Mouse (Mus musculus) megakaryocyte progenitor cell, adult 5-6 weeks (primary cell): ENCODE results near the gene Pou3f3. TPM values are rescaled to one million over a fixed set of nuclear protein-coding genes. Genes with fewer than 3 reads are reported as not detected.

ENCODE experiments used
- ATAC-seq: replicated peaks from 2 replicates; pipeline ENCODE4 v1.8.0; 2016; ENCODE audit warnings: mild to moderate bottlenecking, moderate TSS enrichment, inconsistent platforms; ENCODE audit not compliant: poor library complexity
- total RNA-seq, 2 experiments: library from RNA; stranded (forward) in 1 of 2; stranded (reverse) in 1 of 2; fragments of 157-497, 149-512 nt in 1 of 2; fragments of 200-1000 nt in 1 of 2; gene quantifications; 2 replicates each; pipeline versions ENCODE4 v1.2.3 to v1.2.4; 2015 to 2017

The Pou3f3 gene
- total RNA-seq (2015) (not detected in 2 replicates), total RNA-seq (2017) (not detected in 2 replicates)

- ATAC-seq, result no peak
Observed at GRCm38 (mm10) chr1:42695578-42695915, at the start of gene Pou3f3. TSS of gene Pou3f3 (plus strand) at chr1:42695768.

- ATAC-seq, result no peak
Observed at GRCm38 (mm10) chr1:42648366-42648935, 47.1 kb upstream of the Pou3f3 start.

GRCm38 (mm10) chr1:42651461-42651860 is 44.1 kb upstream of the Pou3f3 start:
- ATAC-seq, result no peak

GRCm38 (mm10) chr1:42667546-42667945 is 28.0 kb upstream of the Pou3f3 start:
- ATAC-seq, result no peak

- ATAC-seq, result no peak
Observed at GRCm38 (mm10) chr1:42680673-42681072, 14.9 kb upstream of the Pou3f3 start.

- no peak for ATAC-seq
Observed at GRCm38 (mm10) chr1:42681762-42682161, 13.8 kb upstream of the Pou3f3 start.

GRCm38 (mm10) chr1:42683861-42684260 is 11.7 kb upstream of the Pou3f3 start:
- ATAC-seq, result no peak

- ATAC-seq, result no peak
Observed at GRCm38 (mm10) chr1:42684345-42684744, 11.2 kb upstream of the Pou3f3 start.

- ATAC-seq, result no peak
Observed at GRCm38 (mm10) chr1:42684783-42685182, 10.8 kb upstream of the Pou3f3 start.

GRCm38 (mm10) chr1:42685321-42685960 is 10.1 kb upstream of the Pou3f3 start:
- ATAC-seq, result no peak

GRCm38 (mm10) chr1:42686194-42687131 is 9.1 kb upstream of the Pou3f3 start:
- no peak for ATAC-seq

- ATAC-seq, result no peak
Observed at GRCm38 (mm10) chr1:42687271-42687670, 8.3 kb upstream of the Pou3f3 start.

- ATAC-seq, result no peak
Observed at GRCm38 (mm10) chr1:42687756-42688540, 7.6 kb upstream of the Pou3f3 start.

GRCm38 (mm10) chr1:42688541-42689125 is 6.9 kb upstream of the Pou3f3 start:
- no peak for ATAC-seq

GRCm38 (mm10) chr1:42690024-42690575 is 5.5 kb upstream of the Pou3f3 start:
- no peak for ATAC-seq

GRCm38 (mm10) chr1:42691202-42692170 is 4.1 kb upstream of the Pou3f3 start:
- ATAC-seq, result peak; percentile 59; the same call in 1 of the 2 replicates

GRCm38 (mm10) chr1:42692221-42692620 is 3.3 kb upstream of the Pou3f3 start:
- ATAC-seq, result no peak

- no peak for ATAC-seq
Observed at GRCm38 (mm10) chr1:42693101-42693715, 2.4 kb upstream of the Pou3f3 start.

GRCm38 (mm10) chr1:42693852-42694251 is 1.7 kb upstream of the Pou3f3 start:
- ATAC-seq, result no peak
